Mouse (Mus musculus): Measurements from ENCODE around the gene Ndufb10.

Gene Ndufb10

GRCm38 (mm10) chr17:24705821-24706220, 18.5 kb downstream of the Ndufb10 start:
- peak; percentile 11 for DNase-seq

DNA sequence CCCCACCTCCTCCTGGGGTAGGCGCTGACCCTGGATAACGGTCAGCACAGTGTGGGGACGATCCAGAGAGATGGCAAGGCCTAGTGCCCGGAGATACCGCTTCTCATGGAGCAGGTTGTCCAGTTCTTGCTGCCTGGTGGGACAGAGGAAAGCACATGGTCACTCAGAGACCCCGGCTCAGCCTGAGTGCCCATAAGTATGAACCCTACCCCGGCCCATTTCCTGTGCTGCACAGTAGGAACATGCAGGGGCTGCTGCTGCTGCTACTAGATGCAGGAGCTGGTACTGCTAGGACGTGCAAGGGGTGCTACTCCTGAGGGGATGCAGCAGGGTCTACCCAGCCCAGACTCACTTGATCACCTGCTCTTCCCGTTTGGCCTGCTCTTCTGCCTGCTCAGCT, 23.0 kb downstream of the Ndufb10 start:
- DNase-seq = no peak

- no peak for DNase-seq
Measured at GRCm38 (mm10) chr17:24699473-24699872, 24.8 kb downstream of the Ndufb10 start.

DNA sequence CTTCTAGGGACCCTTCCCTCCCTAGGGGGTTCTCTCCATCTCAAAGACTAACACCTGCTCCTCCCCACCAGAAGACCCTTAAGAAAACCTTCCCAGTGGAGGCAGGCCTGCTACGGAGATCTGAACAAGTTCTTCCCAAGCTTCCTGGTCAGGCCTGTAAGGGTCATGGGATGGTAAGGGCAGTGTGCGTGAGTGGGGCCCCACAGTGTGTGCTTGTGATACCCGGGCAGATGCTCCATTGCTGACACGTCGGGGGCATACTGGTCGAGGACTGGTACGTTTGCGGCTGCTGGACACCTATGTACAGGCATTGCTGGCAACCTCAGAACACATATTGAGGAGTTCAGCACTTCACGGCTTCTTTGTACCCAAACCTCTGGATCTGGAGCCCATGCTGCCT, 25.6 kb downstream of the Ndufb10 start:
- DNase-seq = no peak

DNA sequence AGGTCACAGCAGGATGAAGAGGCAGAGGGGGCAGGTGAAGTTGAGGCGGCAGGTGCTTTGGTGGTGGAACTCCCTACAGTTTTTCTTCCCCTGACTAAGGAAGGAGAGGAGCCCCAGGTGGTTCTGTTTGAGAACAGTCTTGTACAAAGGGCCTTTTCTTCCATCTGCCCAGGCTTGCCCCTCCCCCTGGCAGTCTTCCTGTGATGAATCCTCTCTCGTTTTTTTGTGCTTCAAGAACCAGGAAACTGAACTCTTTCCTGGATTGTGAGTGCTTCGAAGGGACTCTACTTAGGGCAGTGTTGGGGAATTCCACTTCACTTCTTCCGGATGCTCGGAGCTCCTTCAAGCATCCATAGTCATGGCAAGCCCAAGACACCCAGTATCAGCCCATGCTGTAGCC, 26.3 kb downstream of the Ndufb10 start:
- DNase-seq = no peak

DNA sequence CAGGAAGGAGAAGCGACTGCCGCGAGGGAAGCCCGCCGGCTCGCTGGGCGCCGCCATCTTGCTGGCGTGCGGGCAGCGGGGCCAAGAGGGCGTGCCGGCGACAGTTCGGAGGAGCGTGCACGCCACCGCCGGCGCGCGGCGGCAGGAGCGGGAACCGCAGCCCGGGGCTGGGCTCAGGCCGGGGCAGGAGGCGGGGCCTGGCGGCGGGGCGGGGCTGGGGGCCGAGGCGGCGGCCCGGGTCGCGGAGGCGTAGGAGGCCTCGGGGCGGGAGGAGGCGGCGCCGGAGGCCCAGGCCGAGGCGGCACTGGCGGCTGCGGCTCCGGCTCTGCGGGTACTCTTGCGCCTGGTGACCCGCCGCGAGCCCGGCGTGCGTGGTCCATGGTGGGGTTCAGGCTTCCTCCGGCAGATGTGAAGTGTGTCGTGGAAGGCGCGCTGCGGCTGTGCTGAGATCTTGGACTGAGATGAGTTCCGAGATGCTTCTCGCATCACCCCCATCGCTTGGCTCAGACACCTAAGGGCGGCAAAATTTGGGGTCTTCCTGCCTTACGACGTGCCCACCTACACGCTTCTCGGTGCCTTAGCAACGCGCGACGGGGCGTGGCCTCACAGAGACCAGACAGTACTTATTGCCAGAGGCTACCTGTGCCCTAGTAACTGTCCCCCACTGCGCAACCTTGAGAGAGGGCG, 28.1 kb downstream of the Ndufb10 start, which contains the start of the genes Gfer and Noxo1:
Gene Gfer (minus strand): TSS at position 146 of the 687 bp plus-strand sequence.
Gene Noxo1 (plus strand): TSS at position 224 of the 687 bp plus-strand sequence.
- peak; percentile 84 for DNase-seq

- no peak for DNase-seq
Measured at GRCm38 (mm10) chr17:24695326-24696010, 28.8 kb downstream of the Ndufb10 start.

- DNase-seq = no peak
Measured at GRCm38 (mm10) chr17:24692385-24692784, 31.9 kb downstream of the Ndufb10 start.

DNA sequence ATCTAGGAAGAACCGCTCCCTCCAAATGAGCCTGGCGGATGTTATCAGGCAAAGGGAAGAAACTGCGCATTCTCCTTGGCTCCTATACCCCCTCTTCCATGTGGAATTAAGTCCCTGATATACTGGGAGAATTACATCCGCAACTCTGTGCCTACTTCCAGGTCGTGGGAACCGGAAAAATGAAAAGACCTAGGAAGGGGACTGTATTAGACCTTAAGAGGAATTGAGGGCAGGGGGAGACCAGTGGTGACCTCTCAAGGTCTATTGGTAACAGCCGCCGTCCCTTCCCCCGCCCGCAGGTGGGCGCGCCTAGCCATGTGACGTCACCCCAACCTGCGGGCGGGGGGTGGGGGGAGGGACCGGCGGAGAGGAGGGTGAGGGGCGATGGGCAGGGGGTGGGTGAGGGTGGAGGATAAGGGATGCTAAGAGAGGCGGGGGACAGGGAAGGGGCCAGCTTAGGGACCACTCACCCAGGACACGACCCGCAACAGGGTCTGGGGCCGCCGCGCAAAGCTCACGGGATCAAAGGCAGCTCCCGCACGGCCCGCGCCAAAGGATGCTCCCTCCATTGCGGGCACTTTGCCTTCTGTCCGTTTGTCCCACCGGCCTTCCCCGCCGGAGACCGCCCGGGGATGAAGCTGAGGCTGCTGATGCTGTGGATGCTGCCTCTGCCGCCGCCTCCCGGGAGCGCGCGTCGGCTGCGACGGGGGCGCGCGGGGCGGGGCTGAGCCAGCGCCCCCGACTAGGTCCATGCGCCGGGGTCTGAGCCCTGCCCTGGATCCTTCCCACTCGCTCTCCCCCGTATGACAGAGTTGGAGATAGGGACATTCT, 34.8 kb downstream of the Ndufb10 start, which contains the start of gene Syngr3:
Gene Syngr3 (minus strand): TSS at position 705 of the 831 bp plus-strand sequence.
- peak; percentile 57 for DNase-seq

GRCm38 (mm10) chr17:24687599-24687998, 36.7 kb downstream of the Ndufb10 start:
- DNase-seq = no peak

DNA sequence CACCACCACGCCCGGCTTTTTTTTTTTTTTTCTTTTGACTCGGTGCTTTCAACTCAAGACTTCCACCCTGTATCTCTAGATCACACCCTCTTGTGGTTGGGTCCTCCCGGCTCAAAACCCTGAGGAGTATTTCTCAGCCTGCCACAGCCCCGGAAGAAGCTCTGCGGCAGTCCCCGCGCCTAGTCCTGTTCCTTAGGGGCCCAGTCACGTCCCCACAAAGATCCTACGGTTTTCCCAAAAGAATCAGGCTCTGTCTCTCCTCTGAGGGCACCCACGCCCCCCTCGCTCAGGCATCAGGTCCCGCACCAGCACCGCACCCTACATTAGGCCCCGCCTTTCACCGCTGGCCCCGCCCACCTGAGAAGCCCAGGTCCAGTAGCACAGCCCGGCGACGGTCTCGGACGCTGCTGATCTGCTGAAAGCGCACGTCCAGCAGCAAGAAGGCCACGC, 37.1 kb downstream of the Ndufb10 start:
- DNase-seq = peak; percentile 46

DNA sequence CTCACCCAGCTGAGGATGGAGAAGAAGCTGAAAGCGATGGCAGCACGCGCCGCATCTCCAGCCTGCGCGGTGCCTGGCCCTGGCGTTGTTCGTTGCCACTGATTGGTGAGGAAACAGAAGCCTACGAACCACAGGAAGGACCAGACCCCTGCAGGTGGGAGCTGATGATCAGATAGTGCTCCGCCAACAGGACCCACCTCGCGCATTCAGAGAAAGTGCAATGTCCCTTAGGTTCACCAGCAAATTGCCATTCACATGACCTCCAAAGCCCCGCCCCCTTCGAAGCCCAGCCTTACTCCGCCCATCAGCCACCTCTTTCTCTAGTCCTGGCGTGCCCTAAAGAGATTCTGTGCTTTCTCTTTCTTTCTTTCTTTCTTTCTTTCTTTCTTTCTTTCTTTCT, 37.8 kb downstream of the Ndufb10 start:
- no peak for DNase-seq

GRCm38 (mm10) chr17:24677500-24678080, 46.7 kb downstream of the Ndufb10 start:
- DNase-seq = no peak

DNA sequence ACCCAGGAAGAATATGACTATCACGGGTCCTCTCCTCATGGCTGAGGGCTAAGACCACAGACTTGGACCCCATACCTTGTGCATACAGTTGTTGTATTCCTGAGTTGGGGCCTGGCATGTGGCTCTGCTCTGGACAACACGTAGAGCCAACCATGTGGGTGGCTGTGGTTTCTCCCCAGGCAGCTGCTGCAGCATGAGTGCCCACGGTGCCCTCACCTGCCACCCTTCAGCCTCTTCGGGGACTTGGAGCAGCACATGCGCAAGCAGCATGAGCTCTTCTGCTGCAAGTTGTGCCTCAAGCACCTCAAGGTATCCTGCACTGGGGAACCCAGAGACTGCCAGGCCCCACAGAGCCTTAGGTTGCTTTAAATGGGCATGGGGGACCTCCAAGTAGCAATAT, 47.4 kb downstream of the Ndufb10 start:
- no peak for DNase-seq

DNA sequence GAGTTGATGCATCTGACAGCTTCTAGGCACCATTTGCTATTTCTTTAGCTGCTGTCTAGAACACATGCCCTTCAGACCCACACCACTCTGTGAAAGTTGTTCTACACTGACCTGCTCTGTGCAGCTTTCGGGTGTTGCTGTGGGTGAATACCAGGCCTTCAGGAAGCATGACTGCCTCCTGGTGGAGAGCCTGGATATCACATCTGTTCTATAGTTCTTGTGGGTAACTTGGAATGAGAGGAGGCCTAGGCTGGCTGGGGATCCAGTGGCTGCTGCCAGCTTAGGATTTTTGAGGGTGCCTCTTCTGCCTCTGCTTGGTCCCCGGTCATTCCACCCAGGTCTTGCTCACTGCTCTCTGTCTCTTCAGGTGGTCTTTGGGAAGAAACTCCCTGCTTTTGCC, 48.1 kb downstream of the Ndufb10 start:
- peak; percentile 64 for DNase-seq

- no peak for DNase-seq
Measured at GRCm38 (mm10) chr17:24674277-24674676, 50.0 kb downstream of the Ndufb10 start.

DNA sequence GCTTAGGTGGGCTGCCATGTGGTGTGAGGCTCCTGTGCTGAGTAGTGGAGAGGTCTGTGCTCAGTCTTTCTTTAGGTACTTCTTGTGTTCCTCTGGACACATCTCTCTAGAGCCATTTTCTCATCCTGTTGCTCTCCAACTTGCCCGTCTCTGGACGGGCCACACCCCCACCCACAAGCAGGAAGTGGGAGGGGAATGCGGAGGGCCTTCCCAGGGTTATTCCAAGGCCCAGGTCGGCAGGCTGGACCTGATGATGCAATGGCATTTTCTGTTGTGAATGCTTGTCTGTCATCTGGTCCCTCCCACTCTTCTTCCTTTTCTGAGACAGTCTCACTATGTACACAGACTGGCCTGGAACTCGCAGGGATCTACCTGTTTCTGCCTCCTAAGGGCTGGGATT, 52.1 kb downstream of the Ndufb10 start:
- no peak for DNase-seq
